Mouse (Mus musculus) midbrain, postnatal 0 days (tissue): ENCODE results near the gene Ppp1r8. TPM values are rescaled to one million over a fixed set of nuclear protein-coding genes. Genes with fewer than 3 reads are reported as not detected.

ENCODE experiments used
- ATAC-seq: fragments of 200-750 bp; cut with Nextera tagmentation; 2 replicates; pipeline ENCODE4 v1.8.0; 2017; ENCODE audit warnings: moderate number of reproducible peaks, mild to moderate bottlenecking, moderate TSS enrichment, moderate library complexity; ENCODE audit not compliant: low FRiP score
- DNase-seq: peaks from one replicate; pipeline ENCODE4 v3.0.0-alpha.2; 2015; ENCODE audit warnings: low spot score
- H3K27ac ChIP-seq: fragments of 300-500 bp; sonication (generic); 2 replicates; pipeline ENCODE4 v1.5.1; 2014; ENCODE audit warnings: low read depth, mild to moderate bottlenecking, low read length, mixed read lengths
- H3K27me3 ChIP-seq: fragments of 300-500 bp; sonication (generic); 2 replicates; pipeline ENCODE4 v1.6.1; 2014; ENCODE audit warnings: low read length, control low read depth, mixed read lengths; ENCODE audit not compliant: insufficient read depth
- H3K36me3 ChIP-seq: fragments of 300-500 bp; sonication (generic); 2 replicates; pipeline ENCODE4 v1.6.1; 2014; ENCODE audit warnings: low read length, control low read depth, mixed read lengths; ENCODE audit not compliant: insufficient read depth
- H3K4me1 ChIP-seq: fragments of 300-500 bp; sonication (generic); 2 replicates; pipeline ENCODE4 v1.6.1; 2014; ENCODE audit warnings: mild to moderate bottlenecking, control low read depth, antibody characterized with exemption, low read length, mixed read lengths; ENCODE audit not compliant: insufficient read depth
- H3K4me2 ChIP-seq: fragments of 300-500 bp; sonication (generic); 2 replicates; pipeline ENCODE4 v1.6.1; 2014; ENCODE audit warnings: low read depth, mild to moderate bottlenecking, low read length, mixed read lengths; ENCODE audit not compliant: poor library complexity, severe bottlenecking
- H3K4me3 ChIP-seq: fragments of 300-500 bp; sonication (generic); 2 replicates; pipeline ENCODE4 v1.5.1; 2014; ENCODE audit warnings: low read depth, mild to moderate bottlenecking, low read length, moderate library complexity
- H3K9ac ChIP-seq: fragments of 300-500 bp; sonication (generic); replicated peaks from 2 replicates; pipeline ENCODE4 v1.6.1; 2014; ENCODE audit warnings: mild to moderate bottlenecking, low read length, moderate library complexity, mixed read lengths; ENCODE audit not compliant: poor library complexity, severe bottlenecking
- H3K9me3 ChIP-seq: fragments of 300-500 bp; sonication (generic); 2 replicates; pipeline ENCODE4 v1.6.1; 2016; ENCODE audit warnings: low read length, control low read depth
- CTCF ChIP-seq: IDR thresholded peaks from 2 replicates; pipeline ENCODE4 v1.5.1; 2016; ENCODE audit warnings: antibody characterized with exemption, mild to moderate bottlenecking
- WGBS: fragments of 180-500 bp; shearing (Covaris S2); extraction: QIAGEN DNeasy Blood & Tissue Kit; methylation state at CpG from one replicate; pipeline ENCODE4 v1.1.7; 2014; 5-methylcytosine and 5-hydroxymethylcytosine counted together
- polyA plus RNA-seq: library from polyadenylated mRNA; unstranded; fragments of >200 nt; fragmentation: Nextera tagmentation; extraction: Ambion mirVana; gene quantifications from 2 replicates; pipeline ENCODE4 v1.2.1, GENCODE M21; 2015
- total RNA-seq: library from RNA; depleted of rRNA; stranded (reverse); fragments of >200 nt; gene quantifications from 2 replicates; pipeline ENCODE4 v1.2.3, GENCODE M21; 2014

Gene Ppp1r8
- total and polyA plus RNA-seq, 2 experiments from 2014 or later, result 45.0 to 59.6 TPM

GRCm38 (mm10) chr4:132842281-132842906 lies 575 bp downstream of the Ppp1r8 start:
- Histone ChIP-seq H3K4me2 (peak overlapping the region; percentile 72), H3K27me3 (no peaks in the 10 kb centered on the region), H3K4me3 (peak overlapping the region; percentile 47), H3K4me1 (0 out of 2 replicates have a peak, but pooled peaks cover 3% of the 10 kb centered on the region), H3K9ac (peak overlapping the region; percentile 56), H3K27ac (peak overlapping the region; percentile 55), H3K36me3 (peaks cover 12% of the 10 kb centered on the region; the same call in 1 of the 2 replicates), H3K9me3 (no peaks in the 10 kb centered on the region)
- WGBS, result under 1% methylated on average over 30 of the region's 30 CpGs
- DNase-seq (peak; percentile 21), ATAC-seq (0 out of 2 replicates have a peak, but pooled peaks have one; percentile 41)
- TF ChIP-seq CTCF, result no peak

GRCm38 (mm10) chr4:132841493-132841892 lies 1.5 kb downstream of the Ppp1r8 start:
- Histone ChIP-seq H3K9ac (peak overlapping the region; percentile 56; the same call in 1 of the 2 replicates), H3K4me2 (peak overlapping the region; percentile 72), H3K36me3 (peaks cover 21% of the 10 kb centered on the region; the same call in 1 of the 2 replicates), H3K9me3 (no peaks in the 10 kb centered on the region), H3K4me3 (peak overlapping the region; percentile 47), H3K4me1 (0 out of 2 replicates have a peak, but pooled peaks cover 3% of the 10 kb centered on the region), H3K27me3 (no peaks in the 10 kb centered on the region), H3K27ac (0 out of 2 replicates have a peak overlapping the region, but pooled peaks have one; percentile 55)
- 78% methylated on average over 3 of the region's 3 CpGs for WGBS
- DNase-seq, result no peak
- no peak for TF ChIP-seq CTCF
- ATAC-seq, result no peak

GRCm38 (mm10) chr4:132823614-132824366 lies 19.2 kb downstream of the Ppp1r8 start:
- Histone ChIP-seq H3K9me3 (no peaks in the 10 kb centered on the region; the same call in 1 of the 2 replicates), H3K4me3 (no peak overlapping the region), H3K27ac (no peak overlapping the region), H3K9ac (no peak overlapping the region), H3K4me1 (no peaks in the 10 kb centered on the region), H3K36me3 (peaks cover 28% of the 10 kb centered on the region), H3K4me2 (no peak overlapping the region), H3K27me3 (no peaks in the 10 kb centered on the region)
- ATAC-seq, result no peak
- peak; percentile 40 for DNase-seq
- peak; percentile 74 for TF ChIP-seq CTCF
- 79% methylated on average over 8 of the region's 8 CpGs for WGBS

GRCm38 (mm10) chr4:132818442-132818841 lies 24.5 kb downstream of the Ppp1r8 start:
- DNase-seq (no peak), ATAC-seq (no peak)
- Histone ChIP-seq H3K9ac (no peak overlapping the region), H3K27me3 (no peaks in the 10 kb centered on the region), H3K27ac (no peak overlapping the region), H3K4me3 (no peak overlapping the region), H3K4me2 (no peak overlapping the region), H3K9me3 (no peaks in the 10 kb centered on the region; the same call in 1 of the 2 replicates), H3K36me3 (no peaks in the 10 kb centered on the region), H3K4me1 (no peaks in the 10 kb centered on the region)
- no peak for TF ChIP-seq CTCF
- 52% methylated on average over 2 of the region's 2 CpGs for WGBS

GRCm38 (mm10) chr4:132816855-132817254 lies 26.1 kb downstream of the Ppp1r8 start:
- no peaks in the 10 kb centered on the region for H3K27me3 ChIP-seq
- no peaks in the 10 kb centered on the region for H3K36me3 ChIP-seq
- no peak for TF ChIP-seq CTCF
- no peaks in the 10 kb centered on the region for H3K4me1 ChIP-seq
- H3K27ac ChIP-seq, result no peak overlapping the region
- no peak for DNase-seq
- no peaks in the 10 kb centered on the region; the same call in 1 of the 2 replicates for H3K9me3 ChIP-seq
- no peak for ATAC-seq
- no peak overlapping the region for H3K4me3 ChIP-seq
- H3K9ac ChIP-seq, result no peak overlapping the region
- 64% methylated on average over 2 of the region's 2 CpGs for WGBS
- H3K4me2 ChIP-seq, result no peak overlapping the region

- WGBS, result 81% methylated on average over 7 of the region's 7 CpGs
- no peak overlapping the region for H3K27ac ChIP-seq
- ATAC-seq (no peak), DNase-seq (no peak)
- no peaks in the 10 kb centered on the region for H3K27me3 ChIP-seq
- H3K36me3 ChIP-seq, result no peaks in the 10 kb centered on the region
- H3K4me2 ChIP-seq, result no peak overlapping the region
- no peak for TF ChIP-seq CTCF
- no peaks in the 10 kb centered on the region; the same call in 1 of the 2 replicates for H3K9me3 ChIP-seq
- no peaks in the 10 kb centered on the region for H3K4me1 ChIP-seq
- no peak overlapping the region for H3K9ac ChIP-seq
- H3K4me3 ChIP-seq, result no peak overlapping the region
These were observed 26.6 kb downstream of the Ppp1r8 start for GRCm38 (mm10) chr4:132816404-132816803.
